Mouse (Mus musculus) cerebellum, adult 2 months (tissue): ENCODE data around the gene Rundc3b.

ENCODE experiments used
- CTCF ChIP-seq: fragments of 200-500 bp; IDR thresholded peaks from 2 replicates; pipeline ENCODE4 v1.5.1; 2011; ENCODE audit warnings: low read depth, mild to moderate bottlenecking, control low read depth, low read length, moderate library complexity, borderline replicate concordance; ENCODE audit not compliant: insufficient read depth
- POLR2A ChIP-seq: fragments of 200-500 bp; IDR thresholded peaks from 2 replicates; pipeline ENCODE4 v1.6.1; 2011; ENCODE audit warnings: low read length, control low read depth, borderline replicate concordance; ENCODE audit not compliant: insufficient read depth

DNA sequence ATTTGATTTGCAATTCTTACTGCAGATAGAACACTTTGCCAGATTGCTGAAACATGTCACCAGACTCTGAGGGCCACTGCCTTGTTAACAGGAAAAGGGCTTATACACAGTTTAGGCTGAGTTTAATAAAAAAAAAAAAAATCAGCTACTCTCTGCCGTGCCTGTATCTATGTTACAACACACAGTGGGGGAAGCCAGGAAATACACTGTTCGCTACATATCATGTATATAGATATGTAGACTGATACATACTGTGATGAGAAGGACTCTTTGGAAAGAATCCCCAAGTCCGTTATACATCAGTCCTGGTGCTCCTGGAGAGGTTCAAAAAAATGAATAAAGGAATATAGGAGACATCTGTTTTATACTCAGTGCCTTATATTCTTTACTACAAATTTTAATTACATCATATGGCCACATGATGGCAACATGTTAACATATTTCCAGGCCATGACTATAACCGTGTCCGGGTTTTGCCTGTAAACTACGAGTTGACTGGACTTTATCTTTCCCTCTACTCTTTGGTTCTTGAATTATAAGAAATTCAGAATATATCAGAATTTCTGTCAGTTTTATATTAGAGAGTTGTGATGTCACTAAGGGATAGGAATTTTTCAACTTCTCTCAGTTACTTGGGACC is 133.2 kb downstream of the Rundc3b start:
- no peak for TF ChIP-seq CTCF
- TF ChIP-seq POLR2A, result no peak
